Mouse (Mus musculus): ENCODE results near the gene Hivep3.

Gene Hivep3

DNA sequence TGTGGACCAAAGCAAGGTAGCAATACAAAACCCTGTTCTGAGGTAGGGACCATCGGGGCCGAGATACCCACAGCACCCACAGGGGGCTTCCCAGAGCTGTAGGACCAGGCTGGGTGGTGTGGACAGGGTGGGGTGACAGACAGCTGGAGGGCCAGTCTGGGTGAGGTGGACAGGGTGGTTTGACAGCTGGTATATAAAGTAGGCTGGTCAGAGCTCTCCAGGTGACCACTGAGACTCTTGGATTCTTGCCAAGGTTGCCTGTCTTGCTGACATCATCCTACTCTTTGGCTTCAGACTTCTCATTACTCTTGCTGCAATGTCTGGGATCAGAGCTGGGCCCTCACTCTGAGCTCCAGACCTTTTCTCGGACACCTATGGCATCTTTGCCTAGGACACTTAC lies 372.8 kb downstream of the Hivep3 start:
- DNase-seq (ENCODE audit: low spot score) = no peak

DNA sequence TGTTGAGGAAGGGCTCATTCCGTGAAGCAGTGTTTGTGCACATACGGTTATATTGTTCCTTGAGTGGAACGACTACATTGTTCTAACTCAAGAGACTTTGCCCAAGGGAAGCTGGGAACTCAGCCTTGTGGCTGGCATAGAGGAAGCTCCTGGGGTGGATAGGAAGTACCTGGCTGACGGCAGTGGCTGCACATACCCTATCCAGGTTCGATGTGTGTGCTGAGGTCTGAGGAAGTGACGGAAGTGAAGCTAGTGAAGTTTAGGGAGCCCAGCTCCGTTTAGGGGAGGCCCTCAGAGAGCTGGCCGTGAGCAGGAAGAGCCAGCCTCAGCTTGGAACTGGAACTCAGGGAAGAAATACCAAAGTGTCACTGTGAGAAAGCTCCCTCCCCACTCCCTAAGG lies 374.2 kb downstream of the Hivep3 start:
- no peak for DNase-seq (ENCODE audit: low spot score)

DNA sequence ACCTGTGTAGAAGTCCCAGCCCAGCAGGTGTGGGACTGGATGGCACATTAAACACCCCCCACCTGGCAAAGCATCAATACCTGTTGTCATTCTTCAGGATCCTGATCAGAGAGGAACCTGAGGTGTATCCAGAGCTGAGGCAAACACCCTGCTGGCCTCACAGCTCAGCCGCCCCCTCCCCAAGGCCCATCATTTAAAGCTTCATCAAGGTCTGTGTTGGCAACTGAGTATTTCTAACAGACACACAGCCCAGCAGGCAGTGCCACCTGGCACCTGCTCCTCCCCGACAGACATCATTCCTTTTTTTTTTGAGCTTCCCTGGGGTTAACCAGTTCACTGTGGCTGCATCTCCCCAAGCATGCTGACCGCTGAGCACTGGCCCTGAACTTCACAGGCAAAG lies 381.9 kb downstream of the Hivep3 start:
- no peak for DNase-seq (ENCODE audit: low spot score)

DNA sequence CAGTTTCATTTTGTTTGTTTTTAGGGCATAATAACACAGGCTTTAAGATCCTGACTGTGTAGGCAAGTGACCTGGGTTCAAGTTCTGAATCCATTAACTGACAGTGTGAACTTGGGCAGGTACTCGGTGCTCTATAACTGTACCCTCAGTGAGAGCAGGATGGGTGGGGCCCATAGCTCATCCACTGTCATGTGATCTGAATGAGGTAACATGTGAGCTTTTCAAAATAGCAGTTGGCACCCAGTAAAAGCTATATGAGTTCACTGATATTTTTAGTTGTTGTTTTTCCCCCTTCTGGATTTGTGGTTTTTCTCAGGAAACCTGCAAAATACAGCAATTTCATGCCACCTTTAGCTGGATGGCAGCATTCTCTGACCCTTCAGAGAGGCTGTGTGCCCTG lies 382.7 kb downstream of the Hivep3 start:
- no peak for DNase-seq (ENCODE audit: low spot score)

DNA sequence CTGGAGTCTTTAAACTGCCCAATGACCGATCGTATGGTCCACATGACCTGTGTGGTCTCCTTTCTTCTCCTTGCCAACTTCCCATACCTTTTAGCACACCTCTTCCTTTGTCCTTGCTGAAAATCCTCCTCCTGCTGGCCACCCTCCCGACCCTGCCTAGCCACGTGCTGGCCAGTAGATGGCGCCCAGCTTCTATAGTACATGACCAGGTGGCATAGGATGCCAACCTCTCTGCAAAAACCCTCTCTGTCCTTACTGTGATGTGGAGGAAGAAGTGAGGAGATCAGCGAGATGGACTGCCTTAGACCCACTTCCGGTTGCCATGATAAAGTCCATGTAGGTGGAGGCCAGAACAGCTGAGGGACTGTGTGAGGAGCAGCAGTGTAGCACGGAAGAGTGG lies 386.7 kb downstream of the Hivep3 start:
- DNase-seq (ENCODE audit: low spot score) = peak; percentile 27

DNA sequence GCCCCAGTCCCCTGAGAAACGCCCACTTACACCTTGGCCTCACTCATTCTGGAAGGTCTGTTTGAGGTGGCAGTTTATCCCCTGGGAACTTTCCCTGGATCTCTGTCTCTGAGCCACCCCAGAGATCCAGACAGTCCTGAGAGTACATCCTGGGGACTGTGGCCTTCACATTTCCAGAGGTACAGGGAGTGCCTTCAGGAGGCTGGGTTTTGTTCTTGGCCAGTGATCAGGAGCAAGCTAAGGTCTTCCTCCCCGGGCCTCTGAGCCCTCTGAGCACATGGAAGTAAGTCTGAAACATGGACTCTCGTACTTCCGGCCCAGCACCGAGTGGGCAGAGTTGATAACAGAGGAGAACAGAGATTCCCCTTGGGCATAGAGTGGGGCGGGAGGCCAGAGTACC lies 391.1 kb downstream of the Hivep3 start:
- no peak for DNase-seq (ENCODE audit: low spot score)

DNA sequence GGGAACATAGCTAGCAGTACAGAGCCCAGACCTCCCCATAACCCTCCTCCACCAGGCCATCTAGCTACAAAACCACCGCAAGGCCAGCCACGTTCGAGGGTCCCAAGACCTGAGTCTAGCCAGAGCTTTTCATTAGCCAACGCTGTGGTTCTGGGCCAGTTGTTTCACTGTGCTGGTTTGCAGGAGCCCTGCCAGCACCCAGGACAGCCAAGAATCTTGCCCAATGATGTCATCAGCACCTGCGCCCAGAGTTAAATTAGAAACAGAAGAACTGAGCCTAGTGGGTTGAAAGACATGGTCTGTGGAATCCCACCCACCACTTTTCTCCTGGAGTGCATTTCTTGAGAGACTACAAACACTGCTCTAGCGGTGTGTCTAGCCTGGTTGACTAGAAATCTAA lies 392.5 kb downstream of the Hivep3 start:
- no peak for DNase-seq (ENCODE audit: low spot score)

DNA sequence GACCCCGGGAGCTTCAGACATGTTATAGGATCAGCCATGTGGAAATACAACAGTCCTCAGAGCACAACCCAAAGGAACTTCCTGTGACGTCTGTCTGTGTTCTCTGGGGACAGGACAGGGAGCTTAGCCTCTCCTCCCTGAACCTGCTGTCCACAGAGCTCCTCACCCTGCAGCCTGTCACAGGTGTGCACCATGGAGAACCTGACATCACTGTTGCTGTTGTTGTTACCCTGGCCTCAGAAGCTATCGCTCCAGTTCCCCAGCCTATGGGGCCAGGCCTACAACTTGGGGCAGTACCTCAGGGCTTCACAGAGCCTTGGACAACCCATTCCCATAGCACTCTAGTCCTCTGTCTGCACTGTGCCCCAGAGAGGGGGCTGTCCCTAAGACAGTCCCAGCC lies 393.7 kb downstream of the Hivep3 start:
- no peak for DNase-seq (ENCODE audit: low spot score)

DNA sequence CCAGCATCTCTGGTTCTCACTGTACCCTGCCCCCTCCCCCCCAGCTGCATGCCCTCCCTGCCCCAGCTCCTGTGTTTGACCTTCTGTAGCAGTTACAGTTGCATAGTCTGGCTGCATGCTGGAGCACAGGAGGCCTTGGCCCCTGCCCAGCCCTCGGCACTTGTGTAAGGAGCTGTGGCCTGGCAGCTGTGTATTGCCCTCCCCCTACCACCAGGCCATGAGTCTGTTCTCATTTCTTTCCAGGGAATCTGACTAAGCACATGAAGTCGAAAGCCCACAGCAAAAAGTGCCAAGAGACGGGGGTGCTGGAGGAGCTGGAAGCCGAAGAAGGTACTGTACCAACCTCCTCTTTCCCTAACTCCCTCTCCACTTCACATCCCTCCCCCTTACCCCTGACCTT lies 394.4 kb downstream of the Hivep3 start:
- no peak for DNase-seq (ENCODE audit: low spot score)

DNA sequence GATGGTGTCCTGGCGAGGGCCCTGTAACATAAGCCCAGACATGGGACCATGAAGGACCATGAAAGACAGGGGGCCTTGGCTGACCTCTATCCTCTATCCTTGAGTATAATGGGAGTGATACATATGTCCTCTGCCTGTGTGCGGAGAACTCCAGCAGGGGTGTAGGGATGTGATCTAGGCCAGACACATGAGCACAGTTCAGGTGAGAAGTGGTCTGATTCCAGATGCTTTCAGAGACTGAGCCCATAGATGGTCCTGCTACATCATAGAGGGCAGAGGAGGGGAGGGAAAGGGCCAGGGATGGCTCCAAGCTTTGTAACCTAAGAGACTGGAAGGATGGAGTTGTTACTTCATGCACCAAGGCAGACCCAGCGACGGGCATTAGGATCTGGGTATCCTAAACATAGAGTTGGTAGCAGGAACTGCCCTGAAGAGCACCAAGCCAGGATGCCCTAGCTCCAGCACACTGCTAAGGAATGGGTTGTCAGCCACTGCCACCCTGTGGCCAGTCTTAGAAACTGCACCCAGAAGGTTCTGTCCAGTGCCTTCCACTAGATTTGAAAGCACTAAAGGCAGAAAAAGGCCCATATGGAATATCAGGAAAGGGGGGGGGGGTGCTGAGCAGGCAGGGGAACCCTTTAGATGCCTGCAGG lies 395.8 kb downstream of the Hivep3 start:
- peak; percentile 41 for DNase-seq (ENCODE audit: low spot score)

DNA sequence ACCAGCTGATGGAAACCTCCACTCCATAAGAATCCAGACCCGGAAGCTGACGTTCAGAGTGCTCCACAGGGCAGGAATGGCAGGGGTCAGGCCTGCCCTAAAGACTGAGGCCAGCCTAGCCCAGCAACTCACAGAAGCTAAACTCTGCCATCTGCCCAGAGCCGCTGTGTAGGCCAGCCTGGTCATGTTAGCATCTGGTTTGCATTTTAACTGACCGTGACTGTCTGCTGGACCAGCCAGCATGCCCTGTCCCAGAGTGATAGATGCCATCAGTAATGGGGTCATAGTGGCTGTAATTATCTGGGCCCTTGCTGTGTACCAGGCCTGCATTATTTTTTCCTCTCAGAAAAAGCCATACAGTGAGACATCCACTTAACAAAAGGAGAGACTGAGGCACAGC lies 397.3 kb downstream of the Hivep3 start:
- DNase-seq (ENCODE audit: low spot score) = no peak

DNA sequence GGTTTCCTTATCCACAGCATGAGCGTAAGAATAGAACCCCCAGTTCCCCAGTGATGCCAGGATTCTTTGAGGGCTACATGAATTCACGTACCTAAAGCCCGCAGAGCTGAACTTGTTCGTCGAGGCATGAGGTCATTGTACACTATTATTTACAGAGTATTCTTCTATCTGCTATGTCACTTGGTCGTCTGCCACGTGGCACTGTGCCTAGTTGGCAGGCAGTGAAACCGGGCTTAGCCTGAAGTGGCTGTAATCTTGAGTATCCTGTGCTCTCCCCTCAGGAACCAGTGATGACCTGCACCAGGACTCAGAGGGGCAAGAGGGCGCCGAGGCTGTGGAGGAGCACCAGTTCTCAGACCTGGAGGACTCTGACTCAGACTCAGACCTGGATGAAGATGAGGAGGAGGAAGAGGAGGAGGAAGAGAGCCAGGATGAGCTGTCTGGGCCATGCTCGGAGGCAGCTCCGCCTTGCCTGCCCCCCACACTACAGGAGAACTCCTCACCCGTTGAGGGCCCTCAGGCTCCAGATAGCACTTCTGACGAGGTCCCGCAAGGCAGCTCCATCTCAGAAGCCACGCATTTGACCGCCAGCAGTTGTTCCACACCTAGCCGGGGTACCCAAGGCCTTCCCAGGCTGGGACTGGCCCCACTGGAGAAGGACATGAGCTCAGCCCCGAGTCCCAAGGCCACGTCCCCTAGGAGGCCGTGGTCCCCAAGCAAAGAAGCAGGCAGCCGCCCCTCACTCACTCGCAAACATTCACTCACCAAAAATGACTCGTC lies 398.0 kb downstream of the Hivep3 start:
- DNase-seq (ENCODE audit: low spot score) = no peak

DNA sequence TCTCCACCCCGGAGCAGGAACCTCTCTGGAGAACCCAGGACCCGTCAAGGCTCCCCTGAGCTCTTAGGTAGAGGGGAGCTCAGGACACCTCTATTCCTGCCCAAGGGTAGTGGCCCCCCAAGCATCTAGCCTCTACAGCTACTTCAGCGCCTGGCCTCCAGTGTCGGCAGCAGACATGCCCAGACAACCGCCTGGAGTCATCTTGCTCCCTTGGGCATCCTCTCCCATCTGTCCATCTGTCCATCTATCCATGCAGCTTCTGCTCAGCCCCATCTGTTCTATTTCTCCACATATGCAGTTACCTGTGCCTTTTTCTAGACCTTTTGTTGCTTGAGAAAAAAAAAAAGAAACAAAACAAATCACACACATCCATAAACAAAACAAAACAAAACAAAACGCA lies 400.6 kb downstream of the Hivep3 start:
- DNase-seq (ENCODE audit: low spot score) = no peak

DNA sequence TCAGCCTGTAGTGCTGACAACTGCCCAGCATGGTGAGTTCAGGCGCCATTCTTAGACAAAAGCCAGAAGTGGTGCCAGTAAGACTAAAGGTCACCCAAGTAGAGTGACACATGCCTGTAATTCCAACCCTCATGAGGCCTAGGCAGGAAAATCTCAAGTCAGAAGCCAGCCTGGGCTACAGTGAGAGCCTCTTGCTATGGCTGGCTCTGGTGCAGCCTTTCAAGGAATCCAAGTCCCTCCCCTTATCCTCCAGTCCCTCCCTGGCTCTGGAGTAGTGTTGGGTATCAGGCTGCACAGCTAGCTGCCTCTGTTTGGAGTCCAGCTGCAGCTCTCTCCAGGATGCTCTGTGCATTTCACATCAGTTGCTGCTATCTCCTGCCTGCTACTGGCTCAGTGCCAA lies 408.2 kb downstream of the Hivep3 start:
- DNase-seq (ENCODE audit: low spot score) = no peak

DNA sequence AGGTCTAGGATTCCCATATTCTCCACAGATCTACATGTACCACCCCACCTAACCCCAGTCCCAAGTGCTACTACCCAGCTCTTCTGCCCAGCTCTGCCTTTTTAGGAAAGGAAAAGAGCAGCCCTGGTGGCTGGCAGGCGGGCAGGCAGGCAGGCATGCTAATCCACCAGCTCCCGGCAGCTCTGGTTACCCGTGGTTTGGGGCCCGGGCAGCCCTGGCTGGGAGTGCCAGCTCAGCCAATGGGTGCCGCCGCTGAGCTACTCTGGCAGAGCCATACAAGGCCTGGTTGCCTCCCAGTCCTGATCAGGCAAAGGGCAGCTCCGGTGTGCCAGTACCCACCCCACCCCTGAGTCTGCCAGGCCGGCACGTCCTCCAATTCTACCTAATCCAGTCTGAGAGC lies 409.3 kb downstream of the Hivep3 start:
- DNase-seq (ENCODE audit: low spot score) = no peak

DNA sequence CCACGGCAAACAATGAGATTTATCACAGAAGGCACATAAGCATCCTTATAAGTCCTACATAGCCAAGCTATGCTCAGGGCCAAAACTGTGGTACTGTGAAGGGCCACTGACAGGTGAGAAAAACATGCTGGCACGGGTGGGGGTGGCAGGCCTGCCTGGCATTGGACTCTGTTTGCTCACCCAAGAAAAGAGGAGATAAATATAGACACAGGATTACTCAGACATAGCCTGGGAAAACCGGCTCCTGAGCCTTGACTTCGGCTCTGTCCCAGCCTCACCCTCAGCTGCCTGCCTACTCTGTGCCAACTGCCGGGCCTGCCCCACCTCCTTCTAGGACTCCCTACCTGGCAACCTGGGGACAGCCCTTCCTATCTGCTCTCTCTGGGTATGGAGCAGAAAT lies 410.8 kb downstream of the Hivep3 start:
- no peak for DNase-seq (ENCODE audit: low spot score)

DNA sequence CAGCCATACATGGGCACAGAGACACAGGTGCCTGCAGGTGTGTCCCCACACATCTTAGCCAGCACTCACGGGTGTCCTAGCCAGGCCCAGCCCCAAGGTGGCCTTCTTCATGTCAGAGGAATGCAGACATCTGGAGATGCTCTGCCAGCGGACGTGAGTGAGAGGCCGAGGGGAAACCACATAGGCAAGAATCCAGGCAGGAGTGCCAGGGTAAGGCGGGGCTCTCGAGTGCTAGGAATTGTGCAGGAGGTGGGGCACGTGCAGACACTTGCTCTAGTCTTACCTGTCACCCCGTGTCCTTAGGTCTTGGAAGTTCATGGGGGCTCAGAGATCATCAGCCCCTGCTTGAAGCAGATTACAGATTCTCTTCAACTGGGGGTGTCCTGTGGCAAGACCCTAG lies 412.3 kb downstream of the Hivep3 start:
- DNase-seq (ENCODE audit: low spot score) = no peak

DNA sequence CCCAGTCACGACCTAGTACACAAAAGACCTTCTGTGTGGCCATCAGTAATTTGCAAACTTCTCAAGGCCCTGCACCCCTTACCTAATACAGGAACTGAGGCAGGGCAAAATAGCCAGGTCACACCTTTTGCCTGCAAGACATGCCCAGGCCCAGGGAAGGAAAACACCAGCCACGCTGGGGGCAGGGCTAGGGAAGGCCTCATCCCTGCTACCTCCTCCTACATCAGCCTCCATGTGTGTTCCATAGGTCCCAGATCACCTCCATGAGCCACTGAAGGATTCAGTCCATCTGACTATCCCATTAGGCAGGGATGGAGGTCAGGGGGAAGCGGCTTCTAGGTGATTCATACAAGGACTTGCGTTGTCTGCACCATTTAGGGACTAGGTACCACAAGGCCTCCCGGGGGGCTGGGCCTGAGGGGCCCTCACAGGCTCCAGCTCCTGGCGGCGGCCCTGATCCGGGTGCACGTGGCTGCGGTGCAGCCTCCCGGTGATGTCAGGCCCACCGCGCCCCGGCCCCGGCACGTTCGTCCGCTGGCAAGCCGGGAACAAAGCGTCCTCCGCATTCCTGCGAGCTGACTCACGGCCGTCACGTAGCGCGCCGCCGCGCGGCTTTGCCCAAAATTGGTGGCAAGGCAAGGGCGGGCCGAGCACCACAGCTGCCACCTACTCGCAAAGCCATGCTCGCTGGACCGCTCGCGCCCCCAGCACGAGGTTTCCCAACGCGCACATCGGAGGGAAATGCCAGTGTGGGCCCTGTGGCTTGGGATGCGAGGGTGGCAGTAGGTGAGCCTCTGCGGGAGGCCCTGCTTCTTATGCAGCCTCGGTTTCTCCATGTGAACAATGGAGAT lies 414.9 kb downstream of the Hivep3 start:
- no peak for DNase-seq (ENCODE audit: low spot score)

DNA sequence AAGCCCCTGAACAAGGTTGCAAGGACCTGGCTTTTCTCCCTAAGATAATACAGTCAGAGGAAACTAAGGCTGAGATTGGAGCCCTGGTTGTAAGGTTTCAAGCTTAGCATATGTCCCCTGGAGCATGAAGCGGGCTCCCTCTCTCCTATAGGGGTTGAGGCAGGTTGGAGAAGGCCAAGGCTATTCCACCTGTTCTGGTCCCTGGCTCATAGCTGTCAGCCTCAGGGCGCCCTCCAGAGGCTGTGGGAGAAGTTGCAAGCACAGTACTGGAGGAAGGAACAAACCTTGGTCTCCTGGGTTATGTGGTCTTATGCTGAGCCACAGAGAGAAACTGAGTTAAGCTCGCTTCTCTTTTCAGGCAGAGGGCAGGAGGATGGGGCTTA lies 415.5 kb downstream of the Hivep3 start:
- no peak for DNase-seq (ENCODE audit: low spot score)

DNA sequence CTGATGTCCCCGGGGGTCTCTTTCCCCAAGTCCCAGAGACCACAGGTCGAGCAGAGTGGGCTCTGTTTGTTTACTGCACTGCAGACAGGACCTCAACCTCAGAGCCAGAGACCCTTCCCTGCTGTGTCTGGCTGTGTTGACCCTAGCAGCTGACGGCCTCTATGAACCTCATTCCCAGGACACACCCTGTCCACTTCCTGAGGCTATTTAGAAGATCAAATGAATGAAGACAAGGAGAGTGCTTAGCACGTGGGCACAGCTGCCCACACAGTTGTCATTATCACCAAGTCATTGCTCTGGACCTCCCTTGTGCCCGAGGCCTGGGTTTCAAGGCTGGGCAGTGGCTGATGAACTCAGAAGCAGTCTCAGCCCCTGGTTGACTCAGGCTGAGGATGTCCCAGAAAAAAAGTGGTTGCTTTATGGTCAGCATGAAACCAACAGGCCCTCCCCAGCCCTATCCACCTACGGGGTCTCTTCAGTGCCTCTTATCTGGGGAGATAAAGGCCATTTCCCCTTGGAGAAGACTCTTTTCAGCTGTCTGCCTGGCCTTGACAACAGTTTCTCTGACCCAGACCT lies 416.8 kb downstream of the Hivep3 start:
- no peak for DNase-seq (ENCODE audit: low spot score)

DNA sequence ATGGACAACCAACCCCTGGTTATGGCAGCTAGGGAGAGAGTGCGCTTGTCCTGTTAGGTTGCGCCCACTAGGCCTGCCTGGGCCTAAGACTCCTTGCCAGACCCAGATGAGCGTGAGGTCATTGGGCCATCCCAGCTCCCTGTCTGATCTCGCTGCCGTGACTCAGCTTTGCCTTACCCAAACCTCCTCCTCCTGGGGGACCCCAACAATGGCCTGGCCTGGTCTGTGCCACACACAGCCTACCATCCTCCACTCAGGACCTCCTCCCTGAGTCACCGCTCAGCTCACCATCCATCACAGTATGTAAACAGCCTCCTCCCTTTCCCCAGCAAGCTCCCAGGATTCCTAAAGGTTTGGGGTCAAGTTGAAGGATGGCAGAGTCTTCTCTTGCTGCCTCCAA lies 418.3 kb downstream of the Hivep3 start:
- no peak for DNase-seq (ENCODE audit: low spot score)

DNA sequence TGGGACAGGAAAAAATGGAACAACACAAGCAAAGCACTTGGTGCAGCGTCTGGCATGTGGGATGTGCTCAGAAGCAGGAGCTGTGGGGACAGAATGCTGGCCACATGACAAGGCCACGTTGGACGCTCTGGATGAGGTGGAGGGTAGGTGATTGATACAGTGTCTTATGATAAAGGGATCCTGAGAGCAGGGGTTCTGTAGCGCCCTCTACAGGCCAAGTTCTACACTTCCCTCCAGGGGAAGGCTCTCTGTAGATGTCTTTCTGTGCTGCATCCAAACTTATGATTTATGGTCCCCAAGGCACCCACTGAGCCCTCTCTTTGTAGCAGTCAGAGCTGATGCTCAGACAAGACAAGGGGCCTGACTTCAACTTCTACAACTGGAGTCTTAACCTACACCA lies 419.1 kb downstream of the Hivep3 start:
- DNase-seq (ENCODE audit: low spot score) = no peak

DNA sequence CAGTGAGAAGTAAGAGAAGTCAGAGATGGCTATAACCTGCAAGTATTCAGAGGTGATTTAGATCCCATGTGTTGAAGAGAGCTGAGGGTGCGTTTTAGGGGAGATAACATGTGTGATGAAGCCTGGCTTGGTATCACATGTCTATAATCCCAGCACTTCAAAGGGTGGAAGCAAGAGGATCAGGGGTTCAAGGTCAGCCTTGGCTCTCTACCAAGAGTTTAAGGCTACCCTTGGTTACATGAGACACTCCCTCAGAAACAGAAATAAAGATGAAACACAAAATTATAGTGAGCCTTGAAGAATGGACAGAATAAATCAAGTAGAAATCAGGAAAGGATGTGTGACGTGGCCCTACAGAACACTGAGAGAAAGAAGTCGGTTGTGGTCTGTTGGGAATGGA lies 420.2 kb downstream of the Hivep3 start:
- DNase-seq (ENCODE audit: low spot score) = no peak
